Mouse (Mus musculus): ENCODE results near the gene Tdrkh. TPM values are rescaled to one million over a fixed set of nuclear protein-coding genes. Genes with fewer than 3 reads are reported as not detected.
A peak's percentile ranks its signal among the peaks of the same experiment; 100 is the strongest.

The Tdrkh gene
- polyA plus RNA-seq, 1 experiment, result 0.07 TPM

GRCm38 (mm10) chr3:94465632-94466430 is 52.8 kb downstream of the Tdrkh start:
- H3K9me3 ChIP-seq (ENCODE audit: control insufficient read depth, low read length), result no peaks in the 10 kb centered on the region
- no peaks in the 10 kb centered on the region for H3K4me1 ChIP-seq (ENCODE audit: control insufficient read depth)
- H3K4me3 ChIP-seq (replicated peaks), result no peak overlapping the region
- H3K36me3 ChIP-seq (ENCODE audit: control insufficient read depth), result no peaks in the 10 kb centered on the region
- TF ChIP-seq GATA1 (IDR thresholded peaks at IDR 0.05; ENCODE audit: low read length) (no peak), TAL1 (IDR thresholded peaks at IDR 0.05; ENCODE audit: low read length) (no peak)
- H3K27me3 ChIP-seq (ENCODE audit: control insufficient read depth), result peaks cover 2% of the 10 kb centered on the region; the same call in 1 of the 2 replicates

GRCm38 (mm10) chr3:94468931-94469330 is 55.9 kb downstream of the Tdrkh start:
- TF ChIP-seq TAL1 (IDR thresholded peaks at IDR 0.05; ENCODE audit: low read length), result no peak
- TF ChIP-seq GATA1 (IDR thresholded peaks at IDR 0.05; ENCODE audit: low read length), result no peak
- peaks cover 17% of the 10 kb centered on the region for H3K27me3 ChIP-seq (ENCODE audit: control insufficient read depth)

GRCm38 (mm10) chr3:94472447-94473114 is 59.5 kb downstream of the Tdrkh start:
- Histone ChIP-seq H3K4me1 (ENCODE audit: control insufficient read depth) (peaks cover 3% of the 10 kb centered on the region), H3K27me3 (ENCODE audit: control insufficient read depth) (peaks cover 20% of the 10 kb centered on the region), H3K36me3 (ENCODE audit: control insufficient read depth) (no peaks in the 10 kb centered on the region), H3K9me3 (ENCODE audit: control insufficient read depth, low read length) (no peaks in the 10 kb centered on the region), H3K4me3 (replicated peaks) (no peak overlapping the region)
- TF ChIP-seq TAL1 (IDR thresholded peaks at IDR 0.05; ENCODE audit: low read length) (no peak), GATA1 (IDR thresholded peaks at IDR 0.05; ENCODE audit: low read length) (no peak)

More at GRCm38 (mm10) chr3:94468931-94469330, 55.9 kb downstream of the Tdrkh start:
- Histone ChIP-seq H3K36me3 (ENCODE audit: control insufficient read depth) (no peaks in the 10 kb centered on the region), H3K4me3 (replicated peaks) (no peak overlapping the region), H3K4me1 (ENCODE audit: control insufficient read depth) (no peaks in the 10 kb centered on the region; the same call in 1 of the 2 replicates), H3K9me3 (ENCODE audit: control insufficient read depth, low read length) (no peaks in the 10 kb centered on the region)

- Histone ChIP-seq H3K27me3 (ENCODE audit: control insufficient read depth) (peaks cover 20% of the 10 kb centered on the region), H3K4me3 (replicated peaks) (no peak overlapping the region), H3K36me3 (ENCODE audit: control insufficient read depth) (no peaks in the 10 kb centered on the region), H3K4me1 (ENCODE audit: control insufficient read depth) (peaks cover 9% of the 10 kb centered on the region), H3K9me3 (ENCODE audit: control insufficient read depth, low read length) (no peaks in the 10 kb centered on the region)
- TF ChIP-seq GATA1 (IDR thresholded peaks at IDR 0.05; ENCODE audit: low read length) (no peak), TAL1 (IDR thresholded peaks at IDR 0.05; ENCODE audit: low read length) (no peak)
Measured at GRCm38 (mm10) chr3:94473115-94473505, 60.0 kb downstream of the Tdrkh start.

GRCm38 (mm10) chr3:94473567-94474232 is 60.6 kb downstream of the Tdrkh start:
- no peak overlapping the region for H3K4me3 ChIP-seq (replicated peaks)
- H3K4me1 ChIP-seq (ENCODE audit: control insufficient read depth), result peaks cover 14% of the 10 kb centered on the region
- no peaks in the 10 kb centered on the region for H3K36me3 ChIP-seq (ENCODE audit: control insufficient read depth)
- H3K27me3 ChIP-seq (ENCODE audit: control insufficient read depth), result peaks cover 22% of the 10 kb centered on the region
- H3K9me3 ChIP-seq (ENCODE audit: control insufficient read depth, low read length), result no peaks in the 10 kb centered on the region
- no peak for TF ChIP-seq TAL1 (IDR thresholded peaks at IDR 0.05; ENCODE audit: low read length)
- TF ChIP-seq GATA1 (IDR thresholded peaks at IDR 0.05; ENCODE audit: low read length), result no peak

- Histone ChIP-seq H3K36me3 (ENCODE audit: control insufficient read depth) (no peaks in the 10 kb centered on the region), H3K27me3 (ENCODE audit: control insufficient read depth) (peaks cover 50% of the 10 kb centered on the region), H3K4me1 (ENCODE audit: control insufficient read depth) (peaks cover 15% of the 10 kb centered on the region), H3K9me3 (ENCODE audit: control insufficient read depth, low read length) (no peaks in the 10 kb centered on the region), H3K4me3 (replicated peaks) (no peak overlapping the region)
- no peak for TF ChIP-seq TAL1 (IDR thresholded peaks at IDR 0.05; ENCODE audit: low read length)
- TF ChIP-seq GATA1 (IDR thresholded peaks at IDR 0.05; ENCODE audit: low read length), result no peak
Measured at GRCm38 (mm10) chr3:94476301-94477035, 63.4 kb downstream of the Tdrkh start.

- H3K36me3 ChIP-seq (ENCODE audit: control insufficient read depth), result no peaks in the 10 kb centered on the region
- H3K4me1 ChIP-seq (ENCODE audit: control insufficient read depth), result peaks cover 15% of the 10 kb centered on the region
- no peak overlapping the region for H3K4me3 ChIP-seq (replicated peaks)
- no peaks in the 10 kb centered on the region for H3K9me3 ChIP-seq (ENCODE audit: control insufficient read depth, low read length)
- TF ChIP-seq GATA1 (IDR thresholded peaks at IDR 0.05; ENCODE audit: low read length) (no peak), TAL1 (IDR thresholded peaks at IDR 0.05; ENCODE audit: low read length) (no peak)
- H3K27me3 ChIP-seq (ENCODE audit: control insufficient read depth), result peaks cover 48% of the 10 kb centered on the region
Measured at GRCm38 (mm10) chr3:94477444-94477843, 64.4 kb downstream of the Tdrkh start.

GRCm38 (mm10) chr3:94477981-94478422 is 64.9 kb downstream of the Tdrkh start, which contains the start of gene Celf3:
Celf3 (plus strand) TSS chr3:94478295.
- Histone ChIP-seq H3K27me3 (ENCODE audit: control insufficient read depth) (peaks cover 44% of the 10 kb centered on the region), H3K4me3 (replicated peaks) (peak within 1 kb of the TSS; percentile 21), H3K4me1 (ENCODE audit: control insufficient read depth) (peaks cover 15% of the 10 kb centered on the region), H3K36me3 (ENCODE audit: control insufficient read depth) (no peaks in the 10 kb centered on the region), H3K9me3 (ENCODE audit: control insufficient read depth, low read length) (no peaks in the 10 kb centered on the region)
- no peak for TF ChIP-seq TAL1 (IDR thresholded peaks at IDR 0.05; ENCODE audit: low read length)
- TF ChIP-seq GATA1 (IDR thresholded peaks at IDR 0.05; ENCODE audit: low read length), result no peak

All from erythroblast, embryonic 14.5 days (primary cell).